Mouse (Mus musculus) cerebellum, adult 11 months (tissue): ENCODE results near the gene Atg10.
"Not testable (repeated sequence)": the region's sequence is repeated elsewhere in the genome, so short reads cannot be mapped to it uniquely, and the experiment has no call there.

Source experiments
- DNase-seq: peaks from one replicate; pipeline ENCODE4 v3.0.0; 2022

Atg10 gene

GRCm38 (mm10) chr13:90928266-90928665 is 295.5 kb downstream of the Atg10 start:
- DNase-seq = not testable (repeated sequence)

- DNase-seq = no peak
Observed at GRCm38 (mm10) chr13:90926938-90927633, 296.7 kb downstream of the Atg10 start.

- DNase-seq = no peak
Observed at GRCm38 (mm10) chr13:90926125-90926765, 297.5 kb downstream of the Atg10 start.

GRCm38 (mm10) chr13:90925191-90925590 is 298.6 kb downstream of the Atg10 start:
- DNase-seq = no peak

- DNase-seq = no peak
Observed at GRCm38 (mm10) chr13:90924072-90924471, 299.7 kb downstream of the Atg10 start.

GRCm38 (mm10) chr13:90923617-90924016 is 300.2 kb downstream of the Atg10 start:
- not testable (repeated sequence) for DNase-seq

GRCm38 (mm10) chr13:90922751-90923612 is 300.8 kb downstream of the Atg10 start, which contains the start of gene Rps23:
Rps23 (plus strand) TSS chr13:90922958.
- DNase-seq = peak; percentile 88

GRCm38 (mm10) chr13:90914721-90915120 is 309.0 kb downstream of the Atg10 start:
- DNase-seq = no peak

GRCm38 (mm10) chr13:90913675-90914192 is 310.0 kb downstream of the Atg10 start:
- no peak for DNase-seq

GRCm38 (mm10) chr13:90912760-90913674 is 310.8 kb downstream of the Atg10 start:
- no peak for DNase-seq

- no peak for DNase-seq
Observed at GRCm38 (mm10) chr13:90907376-90907775, 316.4 kb downstream of the Atg10 start.

- DNase-seq = no peak
Observed at GRCm38 (mm10) chr13:90905176-90905575, 318.6 kb downstream of the Atg10 start, which contains the start of gene Atp6ap1l. Atp6ap1l (minus strand) TSS chr13:90905355.

GRCm38 (mm10) chr13:90896821-90897220 is 326.9 kb downstream of the Atg10 start:
- DNase-seq = no peak

- DNase-seq = no peak
Observed at GRCm38 (mm10) chr13:90896098-90896497, 327.7 kb downstream of the Atg10 start.

GRCm38 (mm10) chr13:90894819-90895218 is 328.9 kb downstream of the Atg10 start:
- DNase-seq = no peak

- DNase-seq = no peak
Observed at GRCm38 (mm10) chr13:90890111-90890510, 333.7 kb downstream of the Atg10 start.

- peak; percentile 24 for DNase-seq
Observed at GRCm38 (mm10) chr13:90886568-90886983, 337.2 kb downstream of the Atg10 start.

GRCm38 (mm10) chr13:90885856-90886532 is 337.8 kb downstream of the Atg10 start:
- no peak for DNase-seq
